Mouse (Mus musculus): ENCODE data around the gene Gnb5. TPM values are rescaled to one million over a fixed set of nuclear protein-coding genes. Genes with fewer than 3 reads are reported as not detected.

Gnb5 gene
- total and polyA plus RNA-seq, 2 experiments from 2014 or later = 79.4 to 97.2 TPM

DNA sequence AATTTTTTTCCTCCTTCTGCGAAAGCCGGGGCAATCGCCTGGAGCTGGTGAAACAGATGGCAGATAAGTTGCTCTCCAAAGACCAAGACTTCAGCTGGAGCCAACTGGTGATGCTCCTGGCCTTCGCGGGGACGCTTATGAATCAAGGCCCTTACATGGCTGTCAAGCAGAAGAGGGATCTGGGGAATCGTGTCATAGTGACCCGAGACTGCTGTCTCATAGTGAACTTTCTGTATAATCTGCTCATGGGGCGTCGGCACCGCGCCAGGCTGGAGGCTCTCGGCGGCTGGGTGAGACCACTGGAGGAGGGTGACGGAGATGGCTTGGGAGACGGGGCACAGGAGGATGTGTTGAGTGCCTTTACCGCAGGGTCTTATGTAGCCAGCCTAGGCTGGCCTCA, 42.0 kb downstream of the Gnb5 start:
- DNase-seq (ENCODE audit: low spot score) = no peak
- Histone ChIP-seq H3K27ac (ENCODE audit: low read depth, low read length) (no peak overlapping the region), H3K36me3 (ENCODE audit: insufficient read depth, low read length) (peaks cover 25% of the 10 kb centered on the region), H3K27me3 (ENCODE audit: insufficient read depth, low read length) (no peaks in the 10 kb centered on the region), H3K4me2 (ENCODE audit: low read depth, low read length, poor library complexity, severe bottlenecking) (no peak overlapping the region), H3K4me3 (ENCODE audit: low read depth, low read length) (no peak overlapping the region), H3K9ac (replicated peaks; ENCODE audit: low read length, poor library complexity, severe bottlenecking) (no peak overlapping the region), H3K4me1 (ENCODE audit: insufficient read depth, low read length) (no peaks in the 10 kb centered on the region), H3K9me3 (ENCODE audit: low read length) (no peaks in the 10 kb centered on the region)
- no peak for ATAC-seq (ENCODE audit: low FRiP score)
- TF ChIP-seq CTCF (IDR thresholded peaks at IDR 0.05) = no peak
- WGBS = 93% methylated on average over 17 of the region's 17 CpGs

DNA sequence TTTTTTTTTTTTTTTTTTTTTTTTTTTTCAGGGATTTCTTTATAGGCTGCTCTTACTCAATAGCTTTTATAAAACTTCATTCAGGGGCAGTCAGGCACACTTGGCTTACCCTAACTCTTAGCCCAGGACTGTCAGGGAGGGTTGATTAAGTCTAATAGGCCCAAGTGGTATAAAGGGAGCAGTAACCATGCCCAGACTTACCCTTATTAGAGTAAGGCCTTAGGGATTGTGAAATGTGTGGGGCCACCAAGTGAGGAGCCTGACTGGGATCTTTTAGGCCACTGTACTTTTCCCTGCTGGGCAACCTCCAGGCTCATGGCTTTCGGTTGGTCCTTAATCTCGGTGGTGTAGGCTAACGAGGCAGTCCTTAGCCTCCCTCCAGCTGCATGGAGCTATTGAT, 42.6 kb downstream of the Gnb5 start:
- H3K36me3 ChIP-seq (ENCODE audit: insufficient read depth, low read length) = peaks cover 20% of the 10 kb centered on the region
- no peaks in the 10 kb centered on the region for H3K27me3 ChIP-seq (ENCODE audit: insufficient read depth, low read length)
- H3K27ac ChIP-seq (ENCODE audit: low read depth, low read length) = no peak overlapping the region
- no peak for TF ChIP-seq CTCF (IDR thresholded peaks at IDR 0.05)
- H3K9me3 ChIP-seq (ENCODE audit: low read length) = no peaks in the 10 kb centered on the region
- H3K4me3 ChIP-seq (ENCODE audit: low read depth, low read length) = no peak overlapping the region
- H3K4me1 ChIP-seq (ENCODE audit: insufficient read depth, low read length) = no peaks in the 10 kb centered on the region
- DNase-seq (ENCODE audit: low spot score) (no peak), ATAC-seq (ENCODE audit: low FRiP score) (no peak)
- no peak overlapping the region for H3K9ac ChIP-seq (replicated peaks; ENCODE audit: low read length, poor library complexity, severe bottlenecking)
- no peak overlapping the region for H3K4me2 ChIP-seq (ENCODE audit: low read depth, low read length, poor library complexity, severe bottlenecking)
- WGBS = 54% methylated on average over 3 of the region's 3 CpGs

DNA sequence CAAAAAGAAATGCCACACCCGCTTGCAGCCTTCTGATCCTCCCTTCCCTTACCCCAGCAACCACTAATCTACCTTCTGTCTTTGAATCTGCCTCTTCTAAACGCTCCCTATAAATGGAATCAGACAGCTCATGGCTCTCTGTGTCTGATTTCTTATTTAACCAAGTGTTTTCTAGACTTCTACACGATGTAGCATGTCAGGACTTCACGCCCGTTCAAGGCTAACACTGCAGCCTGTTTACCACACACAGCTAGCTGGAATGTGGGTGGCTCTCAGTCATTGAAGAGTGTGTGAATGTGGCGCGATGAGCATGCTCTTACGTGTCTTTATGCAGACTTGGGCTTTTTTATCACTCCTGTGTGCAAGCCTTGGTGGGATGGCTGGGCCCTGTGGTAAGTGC, 47.0 kb downstream of the Gnb5 start:
- TF ChIP-seq CTCF (IDR thresholded peaks at IDR 0.05) = no peak
- H3K36me3 ChIP-seq (ENCODE audit: insufficient read depth, low read length) = no peaks in the 10 kb centered on the region
- H3K4me2 ChIP-seq (ENCODE audit: low read depth, low read length, poor library complexity, severe bottlenecking) = no peak overlapping the region
- H3K9ac ChIP-seq (replicated peaks; ENCODE audit: low read length, poor library complexity, severe bottlenecking) = no peak overlapping the region
- no peaks in the 10 kb centered on the region for H3K4me1 ChIP-seq (ENCODE audit: insufficient read depth, low read length)
- ATAC-seq (ENCODE audit: low FRiP score) = no peak
- no peaks in the 10 kb centered on the region for H3K27me3 ChIP-seq (ENCODE audit: insufficient read depth, low read length)
- no peaks in the 10 kb centered on the region for H3K9me3 ChIP-seq (ENCODE audit: low read length)
- DNase-seq (ENCODE audit: low spot score) = no peak
- no peak overlapping the region for H3K4me3 ChIP-seq (ENCODE audit: low read depth, low read length)
- no peak overlapping the region for H3K27ac ChIP-seq (ENCODE audit: low read depth, low read length)
- WGBS = 73% methylated on average over 8 of the region's 8 CpGs

DNA sequence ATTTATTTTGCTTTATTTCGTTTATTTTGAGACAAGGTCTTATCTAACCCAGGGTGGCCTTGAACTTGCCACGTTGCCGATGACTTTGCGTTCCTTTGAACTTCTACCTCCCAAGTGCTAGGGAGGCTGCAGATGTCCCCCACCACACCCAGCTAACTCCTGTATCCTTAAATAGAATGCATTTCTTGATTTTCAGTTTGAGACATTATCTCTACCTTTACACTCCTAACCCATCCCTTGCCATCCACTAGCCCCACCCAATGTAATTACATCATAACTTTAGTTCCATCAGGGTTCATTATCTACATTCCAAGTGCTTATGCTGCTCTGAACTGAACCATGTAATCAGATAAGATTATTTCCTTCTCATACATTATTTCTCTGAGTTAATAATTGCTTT, 49.7 kb downstream of the Gnb5 start:
- H3K4me3 ChIP-seq (ENCODE audit: low read depth, low read length) = no peak overlapping the region
- no peak overlapping the region for H3K9ac ChIP-seq (replicated peaks; ENCODE audit: low read length, poor library complexity, severe bottlenecking)
- ATAC-seq (ENCODE audit: low FRiP score) (no peak), DNase-seq (ENCODE audit: low spot score) (no peak)
- TF ChIP-seq CTCF (IDR thresholded peaks at IDR 0.05) = no peak
- no peaks in the 10 kb centered on the region for H3K27me3 ChIP-seq (ENCODE audit: insufficient read depth, low read length)
- no peak overlapping the region for H3K27ac ChIP-seq (ENCODE audit: low read depth, low read length)
- 86% methylated on average over 4 of the region's 4 CpGs for WGBS
- H3K9me3 ChIP-seq (ENCODE audit: low read length) = no peaks in the 10 kb centered on the region
- no peaks in the 10 kb centered on the region for H3K4me1 ChIP-seq (ENCODE audit: insufficient read depth, low read length)
- H3K36me3 ChIP-seq (ENCODE audit: insufficient read depth, low read length) = no peaks in the 10 kb centered on the region
- H3K4me2 ChIP-seq (ENCODE audit: low read depth, low read length, poor library complexity, severe bottlenecking) = no peak overlapping the region

DNA sequence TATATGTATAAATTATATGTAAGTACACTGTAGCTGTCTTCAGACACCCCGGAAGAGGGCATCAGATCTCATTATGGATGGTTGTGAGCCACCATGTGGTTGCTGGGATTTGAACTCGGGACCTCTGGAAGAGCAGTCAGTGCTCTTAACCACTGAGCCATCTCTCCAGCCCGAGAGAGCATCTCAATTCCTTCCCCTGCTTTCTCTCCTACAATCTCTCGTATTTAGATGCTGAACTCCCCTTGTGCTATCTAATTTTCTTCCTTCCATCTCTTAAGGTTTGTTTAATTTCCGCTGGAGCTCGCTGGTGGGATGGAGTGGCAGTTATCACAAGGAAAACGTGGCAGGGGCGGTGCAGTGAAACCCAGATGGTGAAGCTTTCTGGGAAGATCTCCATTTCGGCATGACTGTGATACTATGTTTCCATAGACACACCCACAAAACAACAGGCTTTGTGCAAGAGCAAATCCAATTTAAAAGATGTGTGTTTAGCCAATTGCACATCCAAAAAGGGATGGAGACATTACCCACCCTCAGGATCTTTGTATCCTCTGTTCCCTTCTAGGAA, 51.1 kb downstream of the Gnb5 start:
- Histone ChIP-seq H3K27ac (ENCODE audit: low read depth, low read length) (no peak overlapping the region), H3K9ac (replicated peaks; ENCODE audit: low read length, poor library complexity, severe bottlenecking) (no peak overlapping the region), H3K4me3 (ENCODE audit: low read depth, low read length) (no peak overlapping the region), H3K4me2 (ENCODE audit: low read depth, low read length, poor library complexity, severe bottlenecking) (no peak overlapping the region), H3K4me1 (ENCODE audit: insufficient read depth, low read length) (no peaks in the 10 kb centered on the region), H3K36me3 (ENCODE audit: insufficient read depth, low read length) (no peaks in the 10 kb centered on the region), H3K27me3 (ENCODE audit: insufficient read depth, low read length) (no peaks in the 10 kb centered on the region), H3K9me3 (ENCODE audit: low read length) (no peaks in the 10 kb centered on the region)
- ATAC-seq (ENCODE audit: low FRiP score) (no peak), DNase-seq (ENCODE audit: low spot score) (no peak)
- 81% methylated on average over 9 of the region's 9 CpGs for WGBS
- no peak for TF ChIP-seq CTCF (IDR thresholded peaks at IDR 0.05)

DNA sequence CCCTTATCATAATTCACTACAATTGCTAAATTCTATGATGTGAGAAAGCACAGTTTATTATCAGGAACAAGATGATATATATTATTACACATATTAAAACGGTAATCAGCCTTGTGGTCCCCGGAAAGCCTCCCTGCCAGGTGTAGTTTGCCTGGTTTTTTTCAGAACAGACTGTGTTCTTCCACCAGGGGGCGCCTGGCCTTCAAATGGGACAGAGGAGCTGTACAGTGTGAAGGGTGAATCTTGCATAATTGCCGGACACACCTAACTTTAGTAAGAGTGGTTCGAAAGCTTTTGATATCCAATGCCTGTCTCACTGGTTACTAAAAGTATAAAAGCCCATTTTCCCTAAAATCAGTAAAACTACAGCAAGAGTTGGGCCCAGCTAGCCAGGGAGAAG, 55.6 kb downstream of the Gnb5 start:
- peak; percentile 81 for TF ChIP-seq CTCF (IDR thresholded peaks at IDR 0.05)
- ATAC-seq (ENCODE audit: low FRiP score) = no peak
- Histone ChIP-seq H3K27ac (ENCODE audit: low read depth, low read length) (no peak overlapping the region), H3K27me3 (ENCODE audit: insufficient read depth, low read length) (no peaks in the 10 kb centered on the region), H3K4me2 (ENCODE audit: low read depth, low read length, poor library complexity, severe bottlenecking) (no peak overlapping the region), H3K36me3 (ENCODE audit: insufficient read depth, low read length) (no peaks in the 10 kb centered on the region), H3K4me3 (ENCODE audit: low read depth, low read length) (no peak overlapping the region), H3K9ac (replicated peaks; ENCODE audit: low read length, poor library complexity, severe bottlenecking) (no peak overlapping the region), H3K4me1 (ENCODE audit: insufficient read depth, low read length) (no peaks in the 10 kb centered on the region), H3K9me3 (ENCODE audit: low read length) (no peaks in the 10 kb centered on the region)
- peak; percentile 61 for DNase-seq (ENCODE audit: low spot score)
- 35% methylated on average over 5 of the region's 5 CpGs for WGBS

Data from midbrain, postnatal 0 days (tissue).